Mouse (Mus musculus): ENCODE data around the gene Hpse2. TPM values are rescaled to one million over a fixed set of nuclear protein-coding genes. Genes with fewer than 3 reads are reported as not detected.
A peak's percentile ranks its signal among the peaks of the same experiment; 100 is the strongest.

The Hpse2 gene
- polyA plus RNA-seq, 1 experiment from 2014 or later = 2.2 TPM

DNA sequence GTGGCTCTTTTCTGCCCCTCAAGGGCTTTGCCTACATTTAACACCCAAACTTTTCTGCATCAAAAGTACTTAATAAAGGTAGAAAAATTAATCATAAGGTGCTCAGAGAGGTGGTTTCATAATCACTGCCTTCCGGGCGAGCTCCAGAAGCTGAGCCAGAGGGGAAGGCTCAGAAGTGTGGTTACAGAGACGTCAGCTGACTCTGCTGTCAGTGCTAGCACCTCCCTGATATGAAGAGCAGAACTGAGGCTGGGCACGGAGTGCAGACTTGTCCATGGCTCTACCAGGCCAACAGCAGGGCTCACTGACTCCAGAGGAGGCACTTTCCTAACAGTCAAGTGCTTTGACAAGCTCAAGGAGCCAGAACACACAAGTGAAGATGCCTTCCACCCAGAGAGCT, 559.0 kb downstream of the Hpse2 start:
- Histone ChIP-seq H3K9me3 (no peaks in the 10 kb centered on the region), H3K4me3 (no peak overlapping the region), H3K27me3 (replicated peaks) (no peaks in the 10 kb centered on the region), H3K4me1 (no peaks in the 10 kb centered on the region), H3K4me2 (replicated peaks) (no peak overlapping the region), H3K36me3 (no peaks in the 10 kb centered on the region), H3K27ac (no peak overlapping the region), H3K9ac (no peak overlapping the region)
- 69% methylated on average over 4 of the region's 4 CpGs for WGBS
- ATAC-seq (ENCODE audit: low FRiP score, low read depth) = no peak

- Histone ChIP-seq H3K9me3 (no peaks in the 10 kb centered on the region), H3K9ac (no peak overlapping the region), H3K4me1 (no peaks in the 10 kb centered on the region), H3K27ac (no peak overlapping the region), H3K36me3 (no peaks in the 10 kb centered on the region), H3K4me3 (no peak overlapping the region), H3K4me2 (replicated peaks) (no peak overlapping the region), H3K27me3 (replicated peaks) (no peaks in the 10 kb centered on the region)
- no peak for ATAC-seq (ENCODE audit: low FRiP score, low read depth)
- WGBS = 84% methylated on average over 3 of the region's 3 CpGs
Observed at GRCm38 (mm10) chr19:42827843-42828242, 560.3 kb downstream of the Hpse2 start.

GRCm38 (mm10) chr19:42820109-42820508, 568.0 kb downstream of the Hpse2 start:
- Histone ChIP-seq H3K36me3 (no peaks in the 10 kb centered on the region), H3K4me3 (no peak overlapping the region), H3K27ac (no peak overlapping the region), H3K27me3 (replicated peaks) (no peaks in the 10 kb centered on the region), H3K4me1 (no peaks in the 10 kb centered on the region), H3K9ac (no peak overlapping the region), H3K4me2 (replicated peaks) (no peak overlapping the region), H3K9me3 (no peaks in the 10 kb centered on the region)
- WGBS = 89% methylated on average over 5 of the region's 5 CpGs
- ATAC-seq (ENCODE audit: low FRiP score, low read depth) = no peak

GRCm38 (mm10) chr19:42817761-42818160, 570.4 kb downstream of the Hpse2 start:
- Histone ChIP-seq H3K36me3 (no peaks in the 10 kb centered on the region), H3K27ac (no peak overlapping the region), H3K9ac (no peak overlapping the region), H3K4me1 (no peaks in the 10 kb centered on the region), H3K27me3 (replicated peaks) (no peaks in the 10 kb centered on the region), H3K9me3 (no peaks in the 10 kb centered on the region), H3K4me3 (no peak overlapping the region), H3K4me2 (replicated peaks) (no peak overlapping the region)
- no peak for ATAC-seq (ENCODE audit: low FRiP score, low read depth)
- WGBS = 79% methylated on average over 2 of the region's 2 CpGs

- no peak overlapping the region for H3K4me3 ChIP-seq
- WGBS = 93% methylated on average over 2 of the region's 2 CpGs
- H3K9ac ChIP-seq = no peak overlapping the region
- H3K27me3 ChIP-seq (replicated peaks) = no peaks in the 10 kb centered on the region
- no peak overlapping the region for H3K4me2 ChIP-seq (replicated peaks)
- no peak for ATAC-seq (ENCODE audit: low FRiP score, low read depth)
- H3K27ac ChIP-seq = no peak overlapping the region
- no peaks in the 10 kb centered on the region for H3K36me3 ChIP-seq
- H3K9me3 ChIP-seq = no peaks in the 10 kb centered on the region
- H3K4me1 ChIP-seq = no peaks in the 10 kb centered on the region
Observed at GRCm38 (mm10) chr19:42816261-42816660, 571.9 kb downstream of the Hpse2 start.

- Histone ChIP-seq H3K4me1 (no peaks in the 10 kb centered on the region), H3K4me3 (no peak overlapping the region), H3K9ac (no peak overlapping the region), H3K36me3 (no peaks in the 10 kb centered on the region), H3K4me2 (replicated peaks) (no peak overlapping the region), H3K27ac (no peak overlapping the region), H3K9me3 (no peaks in the 10 kb centered on the region), H3K27me3 (replicated peaks) (no peaks in the 10 kb centered on the region)
- WGBS = 67% methylated on average over 5 of the region's 5 CpGs
- no peak for ATAC-seq (ENCODE audit: low FRiP score, low read depth)
Observed at GRCm38 (mm10) chr19:42810140-42810539, 578.0 kb downstream of the Hpse2 start.

- Histone ChIP-seq H3K27ac (no peak overlapping the region), H3K27me3 (replicated peaks) (no peaks in the 10 kb centered on the region), H3K36me3 (no peaks in the 10 kb centered on the region), H3K9me3 (no peaks in the 10 kb centered on the region), H3K4me2 (replicated peaks) (no peak overlapping the region), H3K9ac (no peak overlapping the region), H3K4me1 (no peaks in the 10 kb centered on the region), H3K4me3 (no peak overlapping the region)
- WGBS = 89% methylated on average over 10 of the region's 10 CpGs
- ATAC-seq (ENCODE audit: low FRiP score, low read depth) = no peak
Observed at GRCm38 (mm10) chr19:42809491-42809890, 578.7 kb downstream of the Hpse2 start.

GRCm38 (mm10) chr19:42797866-42798265, 590.3 kb downstream of the Hpse2 start:
- no peak overlapping the region for H3K27ac ChIP-seq
- H3K36me3 ChIP-seq = no peaks in the 10 kb centered on the region
- no peak overlapping the region for H3K4me2 ChIP-seq (replicated peaks)
- 67% methylated on average over 2 of the region's 2 CpGs for WGBS
- H3K9me3 ChIP-seq = no peaks in the 10 kb centered on the region
- peaks cover 10% of the 10 kb centered on the region; the same call in 1 of the 2 replicates for H3K4me1 ChIP-seq
- no peaks in the 10 kb centered on the region; the same call in 1 of the 2 replicates for H3K27me3 ChIP-seq (replicated peaks)
- H3K4me3 ChIP-seq = no peak overlapping the region
- no peak overlapping the region for H3K9ac ChIP-seq
- no peak for ATAC-seq (ENCODE audit: low FRiP score, low read depth)

DNA sequence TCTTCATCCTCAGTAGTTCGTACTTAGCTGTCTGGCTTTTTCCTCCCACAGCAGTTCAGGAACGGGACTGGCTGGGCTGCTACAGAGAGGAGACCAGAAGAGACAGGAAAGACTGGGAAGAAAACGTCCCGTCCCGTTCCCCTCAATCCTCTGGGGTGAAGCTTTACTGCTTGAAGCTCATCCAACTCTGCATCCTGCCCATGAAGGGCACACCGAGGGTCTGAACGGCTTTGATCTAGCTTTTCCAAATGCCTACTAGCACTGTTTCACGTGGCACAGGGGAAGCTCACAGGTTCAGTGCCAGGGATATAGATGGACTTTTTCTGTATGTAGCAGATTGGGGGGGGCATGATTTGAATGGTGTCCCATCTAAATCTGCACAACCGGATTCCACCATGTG, 592.4 kb downstream of the Hpse2 start:
- WGBS = 30% methylated on average over 9 of the region's 9 CpGs
- no peak overlapping the region for H3K4me3 ChIP-seq
- no peak for ATAC-seq (ENCODE audit: low FRiP score, low read depth)

GRCm38 (mm10) chr19:42794914-42795613, 593.1 kb downstream of the Hpse2 start:
- Histone ChIP-seq H3K4me3 (peak overlapping the region; percentile 38), H3K36me3 (no peaks in the 10 kb centered on the region), H3K4me2 (replicated peaks) (peak overlapping the region; percentile 91), H3K9ac (peak overlapping the region; percentile 47; the same call in 1 of the 2 replicates), H3K4me1 (peaks cover 10% of the 10 kb centered on the region; the same call in 1 of the 2 replicates), H3K27me3 (replicated peaks) (no peaks in the 10 kb centered on the region; the same call in 1 of the 2 replicates), H3K27ac (no peak overlapping the region), H3K9me3 (no peaks in the 10 kb centered on the region)
- WGBS = 2% methylated on average over 31 of the region's 31 CpGs
- peak; percentile 84 for ATAC-seq (ENCODE audit: low FRiP score, low read depth)

More for the DNA sequence above, 592.4 kb downstream of the Hpse2 start:
- Histone ChIP-seq H3K4me2 (replicated peaks) (peak overlapping the region; percentile 91), H3K9me3 (no peaks in the 10 kb centered on the region), H3K36me3 (no peaks in the 10 kb centered on the region), H3K27me3 (replicated peaks) (no peaks in the 10 kb centered on the region; the same call in 1 of the 2 replicates), H3K4me1 (peaks cover 10% of the 10 kb centered on the region; the same call in 1 of the 2 replicates), H3K27ac (no peak overlapping the region), H3K9ac (no peak overlapping the region)

GRCm38 (mm10) chr19:42788311-42788710, 599.8 kb downstream of the Hpse2 start:
- Histone ChIP-seq H3K27ac (no peak overlapping the region), H3K4me2 (replicated peaks) (no peak overlapping the region), H3K36me3 (no peaks in the 10 kb centered on the region), H3K4me3 (no peak overlapping the region), H3K9ac (no peak overlapping the region), H3K9me3 (no peaks in the 10 kb centered on the region), H3K4me1 (no peaks in the 10 kb centered on the region), H3K27me3 (replicated peaks) (peaks cover 7% of the 10 kb centered on the region; the same call in 1 of the 2 replicates)
- 56% methylated on average over 5 of the region's 5 CpGs for WGBS
- no peak for ATAC-seq (ENCODE audit: low FRiP score, low read depth)

- Histone ChIP-seq H3K4me1 (no peaks in the 10 kb centered on the region), H3K27ac (no peak overlapping the region), H3K27me3 (replicated peaks) (peaks cover 7% of the 10 kb centered on the region; the same call in 1 of the 2 replicates), H3K9me3 (no peaks in the 10 kb centered on the region), H3K36me3 (no peaks in the 10 kb centered on the region), H3K4me3 (no peak overlapping the region), H3K9ac (no peak overlapping the region), H3K4me2 (replicated peaks) (no peak overlapping the region)
- WGBS = 54% methylated on average over 8 of the region's 8 CpGs
- no peak for ATAC-seq (ENCODE audit: low FRiP score, low read depth)
Observed at GRCm38 (mm10) chr19:42785562-42786220, 602.5 kb downstream of the Hpse2 start.
